Mouse (Mus musculus) forebrain, embryonic 14.5 days (tissue): ENCODE measurements at regions not wholly inside any gene's neighbourhood (a gene's known extent, or its start where the extent isn't known, plus 50 kb on each side); places are given as distances from the start of the nearest gene placed in this dataset.
A peak's percentile ranks its signal among the peaks of the same experiment; 100 is the strongest.

Source experiments
- ATAC-seq: fragments of 200-750 bp; cut with Nextera tagmentation; 2 replicates; pipeline ENCODE4 v1.8.0; 2017; ENCODE audit warnings: mild to moderate bottlenecking, moderate library complexity
- DNase-seq: peaks from one replicate; pipeline ENCODE4 v3.0.0-alpha.2; 2015; ENCODE audit warnings: low spot score
- H3K27ac ChIP-seq: fragments of 300-500 bp; sonication (generic); 2 replicates; pipeline ENCODE4 v1.5.1; 2014; ENCODE audit warnings: low read depth, mild to moderate bottlenecking, control low read depth, low read length, moderate library complexity
- H3K27me3 ChIP-seq: fragments of 300-500 bp; sonication (generic); replicated peaks from 2 replicates; pipeline ENCODE4 v1.6.1; 2014; ENCODE audit warnings: low read length, control low read depth, mixed read lengths; ENCODE audit not compliant: control insufficient read depth, insufficient read depth
- H3K36me3 ChIP-seq: fragments of 300-500 bp; sonication (generic); 2 replicates; pipeline ENCODE4 v1.6.1; 2014; ENCODE audit warnings: low read length, control low read depth; ENCODE audit not compliant: control insufficient read depth, insufficient read depth
- H3K4me1 ChIP-seq: fragments of 300-500 bp; sonication (generic); 2 replicates; pipeline ENCODE4 v1.6.1; 2014; ENCODE audit warnings: antibody characterized with exemption, low read length, control low read depth; ENCODE audit not compliant: control insufficient read depth, insufficient read depth
- H3K4me2 ChIP-seq: fragments of 300-500 bp; sonication (generic); 2 replicates; pipeline ENCODE4 v1.6.1; 2014; ENCODE audit warnings: mild to moderate bottlenecking, control low read depth, low read length
- H3K4me3 ChIP-seq: fragments of 300-500 bp; sonication (generic); 2 replicates; pipeline ENCODE4 v1.5.1; 2014; ENCODE audit warnings: low read depth, low read length, control low read depth
- H3K9ac ChIP-seq: fragments of 300-500 bp; sonication (generic); 2 replicates; pipeline ENCODE4 v1.6.1; 2014; ENCODE audit warnings: mild to moderate bottlenecking, low read length, control low read depth, moderate library complexity
- H3K9me3 ChIP-seq: fragments of 300-500 bp; sonication (generic); replicated peaks from 2 replicates; pipeline ENCODE4 v1.6.1; 2016; ENCODE audit warnings: low read length, control low read depth, mixed read lengths; ENCODE audit not compliant: control insufficient read depth
- WGBS: fragments of 180-500 bp; shearing (Covaris S2); extraction: QIAGEN DNeasy Blood & Tissue Kit; methylation state at CpG from one replicate; pipeline ENCODE4 v1.1.7; 2014; 5-methylcytosine and 5-hydroxymethylcytosine counted together

GRCm38 (mm10) chr9:120843753-120844152 lies 85.3 kb upstream of the Ctnnb1 start:
- Histone ChIP-seq H3K4me2 (no peak overlapping the region), H3K9ac (no peak overlapping the region), H3K27me3 (no peaks in the 10 kb centered on the region), H3K27ac (no peak overlapping the region), H3K9me3 (no peaks in the 10 kb centered on the region), H3K4me1 (no peaks in the 10 kb centered on the region), H3K36me3 (no peaks in the 10 kb centered on the region), H3K4me3 (no peak overlapping the region)
- no peak for DNase-seq
- ATAC-seq: no peak
- WGBS: 80% methylated on average over 8 of the region's 8 CpGs

- ATAC-seq (no peak), DNase-seq (no peak)
- no peak overlapping the region for H3K4me3 ChIP-seq
- no peaks in the 10 kb centered on the region for H3K27me3 ChIP-seq
- no peaks in the 10 kb centered on the region for H3K36me3 ChIP-seq
- H3K27ac ChIP-seq: no peak overlapping the region
- 73% methylated on average over 10 of the region's 10 CpGs for WGBS
- H3K4me2 ChIP-seq: no peak overlapping the region
- no peak overlapping the region for H3K9ac ChIP-seq
- H3K4me1 ChIP-seq: no peaks in the 10 kb centered on the region
- no peaks in the 10 kb centered on the region for H3K9me3 ChIP-seq
These were observed 83.5 kb upstream of the Ctnnb1 start for GRCm38 (mm10) chr9:120845538-120845937.

- no peak overlapping the region for H3K4me3 ChIP-seq
- ATAC-seq (no peak), DNase-seq (no peak)
- peaks cover 3% of the 10 kb centered on the region; the same call in 1 of the 2 replicates for H3K4me1 ChIP-seq
- no peak overlapping the region for H3K27ac ChIP-seq
- no peaks in the 10 kb centered on the region for H3K27me3 ChIP-seq
- no peaks in the 10 kb centered on the region for H3K9me3 ChIP-seq
- H3K9ac ChIP-seq: no peak overlapping the region
- WGBS: 84% methylated on average over 5 of the region's 5 CpGs
- no peak overlapping the region for H3K4me2 ChIP-seq
- H3K36me3 ChIP-seq: no peaks in the 10 kb centered on the region
These were observed 81.4 kb upstream of the Ctnnb1 start for GRCm38 (mm10) chr9:120847649-120848048.

DNA sequence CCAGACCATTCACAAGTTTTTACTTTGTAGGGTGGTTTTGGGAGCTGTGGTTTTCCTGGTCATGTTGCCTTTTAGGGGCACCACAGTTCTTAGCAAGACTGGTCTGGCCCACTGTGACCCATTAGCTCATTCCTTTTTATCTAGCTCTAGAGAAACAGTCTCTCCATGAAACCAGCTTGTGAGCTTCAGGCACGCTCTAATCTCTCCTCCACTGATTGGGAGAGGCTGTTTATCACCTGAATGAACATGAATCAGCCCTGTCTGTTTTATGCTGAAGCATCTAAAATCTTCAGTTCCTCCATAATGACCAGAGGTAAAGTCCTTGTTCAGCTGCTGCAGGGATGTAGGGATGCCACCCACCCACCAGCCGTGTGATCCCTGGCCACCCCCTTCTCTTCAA lies 80.1 kb upstream of the Ctnnb1 start:
- 43% methylated on average over 2 of the region's 2 CpGs for WGBS
- no peak overlapping the region for H3K4me3 ChIP-seq
- H3K27ac ChIP-seq: no peak overlapping the region
- no peak overlapping the region for H3K9ac ChIP-seq
- no peak for ATAC-seq
- H3K4me1 ChIP-seq: peaks cover 5% of the 10 kb centered on the region; the same call in 1 of the 2 replicates
- no peaks in the 10 kb centered on the region for H3K9me3 ChIP-seq
- no peaks in the 10 kb centered on the region for H3K36me3 ChIP-seq
- no peak overlapping the region for H3K4me2 ChIP-seq
- H3K27me3 ChIP-seq: no peaks in the 10 kb centered on the region
- no peak for DNase-seq

DNA sequence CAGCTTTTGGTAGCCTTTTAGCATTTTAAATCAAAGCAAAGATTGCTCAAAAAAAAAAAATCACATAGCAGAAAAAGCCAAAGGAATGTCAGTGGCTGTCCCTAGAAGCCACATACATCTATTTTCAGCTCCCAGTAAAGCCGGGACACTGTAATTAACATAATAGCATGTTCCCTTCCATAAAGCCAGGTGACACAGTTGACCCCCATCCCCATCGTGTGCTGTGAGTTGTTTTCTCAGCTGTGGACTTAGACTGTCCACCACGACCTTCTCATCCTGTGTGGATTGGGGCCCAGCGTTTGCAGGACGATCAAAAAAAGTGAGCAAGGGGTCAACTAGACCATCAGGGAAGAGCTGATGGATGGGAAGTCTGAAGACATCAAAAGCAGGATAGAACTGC lies 78.9 kb upstream of the Ctnnb1 start:
- Histone ChIP-seq H3K4me1 (peaks cover 5% of the 10 kb centered on the region; the same call in 1 of the 2 replicates), H3K4me2 (no peak overlapping the region), H3K36me3 (no peaks in the 10 kb centered on the region), H3K4me3 (no peak overlapping the region), H3K27me3 (no peaks in the 10 kb centered on the region), H3K9me3 (no peaks in the 10 kb centered on the region), H3K9ac (no peak overlapping the region), H3K27ac (no peak overlapping the region)
- ATAC-seq (no peak), DNase-seq (no peak)
- WGBS: 86% methylated on average over 5 of the region's 5 CpGs

DNA sequence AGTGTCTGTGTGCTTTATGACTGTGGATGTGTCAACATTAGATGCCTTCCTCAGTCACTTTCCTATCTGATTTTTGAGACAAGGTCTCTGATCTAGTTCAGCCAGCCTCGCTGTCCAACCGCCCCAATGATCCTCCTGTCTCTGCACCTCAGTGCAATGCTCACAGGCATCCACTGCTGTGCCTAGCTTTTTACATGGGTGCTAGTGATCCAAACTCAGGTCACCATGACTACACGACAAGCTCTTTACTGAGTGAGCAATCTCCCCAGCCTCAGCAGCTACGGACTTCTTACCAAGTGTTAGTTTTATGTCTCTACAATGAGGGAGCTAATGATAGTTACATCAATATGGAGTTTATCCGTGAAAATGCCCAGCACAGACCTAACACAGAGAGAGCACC lies 77.1 kb upstream of the Ctnnb1 start:
- ATAC-seq: no peak
- 93% methylated on average over 5 of the region's 5 CpGs for WGBS
- Histone ChIP-seq H3K36me3 (no peaks in the 10 kb centered on the region), H3K27ac (no peak overlapping the region), H3K4me2 (no peak overlapping the region), H3K4me1 (peaks cover 5% of the 10 kb centered on the region; the same call in 1 of the 2 replicates), H3K27me3 (no peaks in the 10 kb centered on the region), H3K4me3 (no peak overlapping the region), H3K9ac (no peak overlapping the region), H3K9me3 (no peaks in the 10 kb centered on the region)
- DNase-seq: no peak

DNA sequence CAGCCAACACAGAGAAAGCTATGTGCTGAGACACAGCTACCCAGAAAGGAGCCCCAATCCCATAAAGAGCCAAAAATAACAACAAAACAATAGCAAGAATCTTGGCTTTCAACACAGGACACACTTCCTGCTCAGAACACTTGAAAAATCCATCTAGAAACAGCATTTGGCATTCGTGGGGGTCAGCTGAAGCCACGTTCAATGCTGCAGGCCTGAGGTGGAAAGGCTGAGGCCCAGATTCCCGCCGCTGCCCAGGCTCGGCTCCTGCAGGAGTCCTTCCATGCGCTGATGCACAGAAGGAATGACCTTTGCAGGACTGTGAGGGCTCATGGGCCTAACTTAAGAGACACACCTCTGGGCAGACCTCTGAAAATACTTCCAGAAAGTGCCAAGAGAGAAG lies 76.4 kb upstream of the Ctnnb1 start:
- H3K27me3 ChIP-seq: no peaks in the 10 kb centered on the region
- no peak overlapping the region for H3K4me3 ChIP-seq
- no peak overlapping the region for H3K9ac ChIP-seq
- H3K27ac ChIP-seq: no peak overlapping the region
- WGBS: 80% methylated on average over 6 of the region's 6 CpGs
- DNase-seq (no peak), ATAC-seq (no peak)
- peaks cover 5% of the 10 kb centered on the region; the same call in 1 of the 2 replicates for H3K4me1 ChIP-seq
- no peaks in the 10 kb centered on the region for H3K9me3 ChIP-seq
- H3K36me3 ChIP-seq: no peaks in the 10 kb centered on the region
- no peak overlapping the region for H3K4me2 ChIP-seq

DNA sequence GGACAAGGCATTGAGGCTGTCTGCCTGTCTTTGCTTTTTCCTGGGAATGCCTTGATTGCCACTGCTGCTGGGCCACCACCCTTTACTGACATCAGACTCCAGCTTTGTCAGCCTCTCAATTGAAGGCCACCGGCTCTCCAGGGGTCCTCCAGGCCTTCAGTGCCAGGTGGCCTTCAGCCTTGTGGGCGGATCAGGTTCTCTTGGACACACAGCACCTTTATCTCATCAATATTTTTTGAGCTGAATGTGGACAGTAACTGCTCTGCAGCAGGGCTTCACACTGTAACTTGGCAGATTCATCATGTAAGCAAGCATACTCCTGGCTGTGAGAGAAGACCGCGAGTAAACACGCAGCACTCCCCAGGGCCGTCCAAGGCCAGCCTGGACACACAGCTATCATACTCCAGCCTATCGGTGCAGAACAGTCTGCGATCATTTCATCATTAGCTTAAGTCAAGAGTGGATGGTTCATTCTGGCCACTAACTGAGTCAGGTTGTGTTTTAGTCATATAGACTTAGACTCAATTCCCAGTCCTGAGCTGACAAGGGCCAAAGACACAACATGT lies 75.9 kb upstream of the Ctnnb1 start:
- ATAC-seq (no peak), DNase-seq (no peak)
- Histone ChIP-seq H3K27ac (peak overlapping the region; percentile 10; the same call in 1 of the 2 replicates), H3K36me3 (no peaks in the 10 kb centered on the region), H3K4me3 (no peak overlapping the region), H3K27me3 (no peaks in the 10 kb centered on the region), H3K4me1 (peaks cover 5% of the 10 kb centered on the region; the same call in 1 of the 2 replicates), H3K9me3 (no peaks in the 10 kb centered on the region), H3K4me2 (no peak overlapping the region), H3K9ac (no peak overlapping the region)
- whole genome bisulfite sequencing: 91% methylated on average over 8 of the region's 8 CpGs

- Histone ChIP-seq H3K9me3 (no peaks in the 10 kb centered on the region), H3K27ac (no peak overlapping the region), H3K4me2 (no peak overlapping the region), H3K27me3 (no peaks in the 10 kb centered on the region), H3K4me3 (no peak overlapping the region), H3K4me1 (peaks cover 5% of the 10 kb centered on the region; the same call in 1 of the 2 replicates), H3K36me3 (no peaks in the 10 kb centered on the region), H3K9ac (no peak overlapping the region)
- no peak for DNase-seq
- 61% methylated on average over 7 of the region's 7 CpGs for WGBS
- ATAC-seq: no peak
These were observed 74.7 kb upstream of the Ctnnb1 start for GRCm38 (mm10) chr9:120854351-120854750.
